Mouse (Mus musculus) thymus, postnatal 0 days (tissue): ENCODE measurements at regions not wholly inside any gene's neighbourhood (a gene's known extent, or its start where the extent isn't known, plus 50 kb on each side); places are given as distances from the start of the nearest gene placed in this dataset.
A peak's percentile ranks its signal among the peaks of the same experiment; 100 is the strongest.

Experiments
- DNase-seq: peaks from one replicate; pipeline ENCODE4 v3.0.0-alpha.2; 2015; ENCODE audit warnings: low spot score

DNA sequence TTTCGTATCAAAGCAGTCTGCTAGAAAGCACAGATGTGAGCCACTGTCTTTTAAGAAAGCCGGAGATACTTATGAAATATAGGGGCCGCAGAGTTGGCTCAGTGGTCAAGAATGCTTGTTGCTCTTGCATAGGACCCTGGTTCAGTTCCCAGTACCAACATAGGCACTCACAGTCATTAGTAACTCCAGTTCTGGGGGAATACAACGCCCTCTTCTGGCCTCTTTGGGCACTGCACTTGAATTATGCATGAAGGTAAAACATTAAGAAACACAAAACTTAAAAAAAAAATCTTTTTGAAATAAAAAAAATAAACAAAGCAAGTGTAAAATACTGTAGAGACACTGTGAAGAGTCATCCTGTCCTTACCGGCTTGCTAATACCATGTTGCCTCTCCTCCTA, 94.7 kb upstream of the Irf2bp2 start:
- DNase-seq = no peak

DNA sequence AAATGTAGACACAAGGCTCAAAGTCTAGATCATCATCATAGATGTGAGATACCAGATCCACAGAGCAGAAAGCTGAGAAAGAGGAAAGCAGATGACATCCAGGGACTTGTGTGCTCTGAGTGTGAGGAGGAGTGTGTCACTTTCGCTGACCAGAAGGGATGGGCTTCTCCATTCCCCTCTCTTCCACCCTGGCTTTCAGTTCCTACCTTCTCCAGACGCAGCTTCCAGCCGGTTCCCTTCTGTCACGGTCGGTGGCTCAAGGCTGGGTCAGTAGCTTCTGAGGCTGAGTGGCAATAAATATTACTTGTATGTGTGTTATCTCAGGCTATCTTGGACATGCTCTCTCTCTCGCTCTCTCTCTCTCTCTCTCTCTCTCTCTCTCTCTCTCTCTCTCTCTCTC, 94.2 kb upstream of the Irf2bp2 start:
- no peak for DNase-seq

DNA sequence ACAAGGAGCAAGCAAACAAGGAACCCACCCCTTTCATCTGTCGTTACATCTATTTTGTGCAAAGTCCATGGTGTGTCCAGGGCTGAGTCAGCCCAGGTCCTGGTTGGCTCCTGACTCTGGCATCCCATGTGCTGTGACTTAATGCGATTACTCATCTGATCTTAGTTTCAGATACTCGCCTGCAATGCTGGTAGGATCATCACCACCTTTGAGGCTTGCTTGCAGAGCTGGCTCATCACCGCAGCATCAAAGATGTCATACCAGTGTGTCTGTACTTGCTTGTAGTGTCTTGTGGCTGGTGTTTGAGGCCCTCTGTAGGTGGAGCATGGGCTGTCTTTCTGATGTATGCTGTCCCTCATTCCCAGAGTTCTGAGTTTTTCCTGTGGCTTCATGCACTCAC, 93.0 kb upstream of the Irf2bp2 start:
- peak; percentile 75 for DNase-seq

DNA sequence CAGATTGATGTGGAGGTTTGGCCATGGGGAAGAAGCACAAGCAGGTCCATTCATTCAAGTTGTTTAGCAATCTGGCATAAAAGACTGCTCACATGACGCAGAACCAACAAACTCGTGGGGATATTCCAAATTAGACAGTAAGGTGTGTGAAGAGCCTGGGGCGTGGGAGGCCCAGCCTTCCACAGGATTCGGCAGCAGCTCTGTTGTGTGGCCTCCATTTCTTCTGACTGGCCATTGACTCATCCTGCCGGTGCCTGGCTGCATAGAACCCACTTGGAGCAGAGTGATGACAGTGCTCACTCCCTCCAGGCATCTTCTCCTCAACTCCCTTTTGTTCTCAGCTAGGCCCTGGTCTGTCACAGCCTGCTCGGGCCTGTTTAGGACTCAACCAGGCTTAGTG, 91.6 kb upstream of the Irf2bp2 start:
- no peak for DNase-seq

DNA sequence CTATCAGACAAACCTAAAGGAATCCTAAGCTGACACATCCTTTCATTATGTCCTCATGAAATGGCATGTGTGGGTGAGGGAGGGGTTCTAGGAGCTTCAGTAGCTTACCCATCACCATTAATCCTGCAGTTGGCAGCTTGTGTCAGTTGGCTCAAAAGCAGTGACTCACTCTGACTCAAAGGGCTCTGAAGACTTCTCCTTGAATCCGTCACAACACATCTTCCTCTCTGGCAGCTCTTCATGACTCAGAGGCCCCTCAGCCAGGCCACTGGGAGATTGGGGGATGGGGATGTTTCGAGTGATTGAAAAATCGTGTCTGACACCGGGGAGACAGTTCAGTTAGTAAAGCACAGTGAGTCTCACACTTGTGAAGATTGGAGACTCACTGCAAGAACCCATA, 90.2 kb upstream of the Irf2bp2 start:
- no peak for DNase-seq

DNA sequence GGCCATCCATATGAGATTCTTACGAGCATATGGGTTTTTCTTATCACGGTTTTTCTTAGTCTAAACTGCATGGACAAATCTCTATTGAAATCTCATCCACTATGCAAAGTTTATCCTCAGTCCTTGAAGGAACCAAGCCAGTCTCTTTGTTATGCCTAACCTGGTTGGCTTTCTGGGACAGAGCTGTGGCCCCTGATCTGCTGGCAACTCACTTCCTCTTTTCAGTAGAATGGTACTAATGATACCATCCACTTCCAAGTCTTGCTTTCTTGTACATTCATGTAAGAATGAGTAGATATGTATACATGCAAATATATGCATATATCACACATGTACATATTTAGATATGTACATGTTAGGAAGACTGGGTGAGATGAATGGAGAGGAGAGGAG, 89.8 kb upstream of the Irf2bp2 start:
- DNase-seq = no peak

DNA sequence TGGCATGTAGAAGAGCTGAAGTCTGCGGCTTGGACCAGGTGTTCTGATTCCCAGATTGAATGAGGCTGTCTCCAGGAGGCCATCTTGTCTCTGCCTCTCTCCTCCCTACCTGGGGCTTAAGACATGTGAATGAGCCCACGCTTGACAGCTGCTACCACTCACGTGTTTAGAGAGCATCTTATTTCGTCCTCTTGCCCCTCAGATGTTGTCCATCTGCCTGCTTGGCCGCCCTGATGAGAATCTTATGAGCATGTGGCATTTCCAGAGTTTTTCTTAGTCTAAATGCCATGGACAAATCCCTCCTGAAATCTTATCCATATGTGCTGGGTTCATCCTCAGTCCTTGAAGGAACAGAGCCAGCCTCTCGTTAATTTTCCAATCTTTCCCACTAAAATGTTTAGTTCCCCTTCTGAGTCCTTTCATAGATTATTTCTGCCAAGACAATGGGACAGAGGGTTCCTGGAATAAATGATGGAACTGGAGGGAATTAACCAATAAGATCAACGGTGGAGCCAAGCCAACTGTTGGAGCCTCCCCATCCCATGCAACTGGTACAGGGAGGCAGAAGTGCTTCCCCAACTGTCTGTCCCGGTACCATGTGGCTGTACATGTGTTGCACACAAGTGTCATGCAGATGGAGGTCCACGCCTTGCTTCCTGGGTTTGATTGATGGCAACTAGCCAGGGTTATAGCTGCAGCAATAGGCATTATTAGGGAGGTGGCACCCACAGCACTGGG, 89.2 kb upstream of the Irf2bp2 start:
- no peak for DNase-seq

DNA sequence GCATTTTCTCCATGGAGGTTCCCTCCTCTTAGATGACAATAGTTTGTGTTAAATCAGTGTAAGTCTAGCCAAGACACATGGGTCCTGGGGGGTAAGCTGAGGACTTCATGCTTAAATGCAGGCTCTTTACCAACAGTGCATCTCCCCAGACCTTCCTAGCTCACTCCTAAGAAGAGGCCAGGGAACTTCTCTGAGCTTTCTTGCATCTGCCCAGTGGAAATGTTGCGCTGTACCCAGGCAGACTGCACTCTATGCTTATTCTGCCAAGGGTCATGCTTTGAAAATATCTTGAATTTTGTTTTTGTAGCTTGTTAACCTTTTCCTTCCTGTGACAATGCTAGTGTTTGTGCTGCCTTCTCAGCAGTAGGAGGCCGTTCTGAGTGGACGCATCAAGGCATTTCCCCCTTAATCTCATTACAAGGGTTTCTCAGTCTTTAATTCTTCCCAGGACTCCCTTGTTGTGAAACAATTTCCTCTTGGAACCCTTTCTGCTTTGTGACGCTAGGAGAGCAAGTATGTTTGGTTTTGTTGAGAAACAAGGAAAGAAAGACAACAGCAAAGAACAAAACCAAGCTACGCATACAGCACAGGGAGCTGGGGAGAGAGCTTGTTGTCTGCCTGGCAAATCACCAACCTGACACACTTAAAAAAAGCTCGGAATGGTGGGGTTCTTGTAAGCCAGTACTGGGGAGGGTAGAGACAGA, 88.3 kb upstream of the Irf2bp2 start:
- no peak for DNase-seq

DNA sequence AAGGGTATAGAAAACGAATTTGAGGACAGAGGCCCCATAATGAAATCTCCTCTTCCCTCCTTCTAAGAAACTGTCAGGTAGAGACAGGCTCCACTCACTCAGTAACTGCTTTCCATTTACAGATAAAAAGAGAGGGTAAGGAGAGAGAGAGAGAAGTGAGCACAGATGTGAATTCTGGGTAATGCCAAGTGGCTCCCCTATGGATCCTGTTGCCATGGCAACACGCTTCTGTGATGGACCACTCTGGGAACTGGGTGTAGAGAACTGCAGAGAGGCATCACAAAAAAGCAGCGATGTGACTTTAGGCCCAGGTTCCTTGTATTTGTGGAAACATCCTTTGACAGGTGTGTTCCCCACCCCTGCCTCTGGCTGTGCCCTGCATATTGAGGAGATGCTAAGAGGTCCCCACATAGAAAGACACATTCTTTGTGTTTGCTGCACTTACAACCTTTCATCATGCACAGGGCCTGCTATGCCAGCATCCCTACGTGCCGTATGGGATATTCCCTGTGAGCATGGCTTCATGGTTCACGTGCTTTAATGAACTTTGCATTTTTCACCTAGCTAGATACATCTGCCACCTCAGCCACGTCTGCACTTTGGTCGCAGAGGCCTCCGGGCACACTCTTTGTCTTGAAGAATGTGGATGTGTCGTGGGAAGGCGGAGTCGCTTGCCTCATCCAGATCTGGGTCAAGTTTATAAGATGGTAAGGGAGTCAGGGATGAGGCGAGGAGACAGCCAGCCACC, 84.4 kb upstream of the Irf2bp2 start:
- no peak for DNase-seq

DNA sequence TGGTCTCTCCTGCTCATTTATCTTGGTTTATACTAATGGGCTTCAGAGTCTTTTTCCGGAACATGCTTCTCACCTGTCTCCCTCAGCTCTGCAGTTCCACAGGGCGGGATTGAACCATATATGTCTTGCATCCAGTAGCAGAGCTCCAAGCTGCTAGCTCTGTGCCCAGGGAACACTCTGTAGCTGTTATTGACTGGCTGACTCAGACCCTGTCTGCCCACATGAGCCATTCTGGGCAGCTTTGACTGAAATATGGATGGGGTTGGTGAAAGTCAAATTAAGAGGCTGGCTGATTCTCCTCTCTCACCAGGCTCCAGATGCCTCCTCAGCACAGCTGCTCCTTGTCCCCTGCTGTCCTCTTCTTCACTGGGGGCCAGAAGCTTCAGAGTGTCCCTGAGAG, 81.4 kb upstream of the Irf2bp2 start:
- DNase-seq = no peak

DNA sequence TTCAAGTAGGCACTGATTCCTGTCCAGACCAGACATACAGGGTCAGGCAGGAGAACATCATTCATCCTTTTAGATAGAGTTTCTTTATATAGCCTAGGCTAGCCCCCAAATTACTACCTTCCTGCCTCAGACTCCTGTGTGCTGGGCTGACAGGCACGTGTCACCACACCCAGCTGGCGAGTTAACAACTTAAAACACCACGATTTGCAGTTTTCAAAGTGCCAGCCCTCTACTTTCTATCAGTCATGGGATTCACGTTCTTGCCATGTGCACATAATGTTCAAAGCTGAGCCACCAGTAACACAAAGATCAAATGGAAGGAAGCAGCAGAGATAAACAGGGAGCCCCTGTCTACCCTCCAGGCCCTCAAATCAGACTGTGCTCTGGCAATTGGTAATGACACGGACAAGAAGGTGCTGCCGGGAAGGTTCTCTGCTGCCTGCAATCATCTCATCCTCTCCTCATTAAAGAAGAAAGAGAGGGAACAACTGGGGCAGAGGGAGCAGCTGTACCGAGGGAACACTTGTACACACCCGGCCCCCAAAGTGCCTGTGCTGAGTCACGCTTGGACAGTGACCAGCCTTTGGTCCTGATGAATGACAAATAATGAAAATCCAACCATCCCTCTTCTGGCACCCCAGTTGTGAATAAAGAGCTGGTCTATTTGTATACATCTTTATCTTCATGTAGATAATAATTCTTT, 79.4 kb upstream of the Irf2bp2 start:
- DNase-seq = peak; percentile 40

DNA sequence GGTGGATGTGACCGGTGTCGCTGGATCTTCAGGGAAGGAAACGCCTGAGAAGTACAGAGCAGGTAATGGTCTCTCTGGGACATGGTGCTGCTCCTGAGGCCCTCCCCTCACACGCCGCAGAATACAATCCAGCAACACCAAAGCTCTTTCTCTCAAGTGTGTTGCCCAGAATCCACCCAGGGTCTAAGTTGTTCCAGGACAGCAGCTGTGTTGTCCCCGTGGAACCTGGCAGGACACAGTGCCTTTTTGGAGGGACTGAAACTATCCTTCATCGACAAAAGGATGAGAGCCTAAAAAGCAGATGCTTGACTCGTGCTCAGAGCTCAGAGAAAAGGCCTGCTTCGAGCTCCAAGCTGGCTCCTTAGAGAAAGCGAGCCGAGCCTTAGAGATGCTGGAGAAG, 77.8 kb upstream of the Irf2bp2 start:
- DNase-seq = no peak

DNA sequence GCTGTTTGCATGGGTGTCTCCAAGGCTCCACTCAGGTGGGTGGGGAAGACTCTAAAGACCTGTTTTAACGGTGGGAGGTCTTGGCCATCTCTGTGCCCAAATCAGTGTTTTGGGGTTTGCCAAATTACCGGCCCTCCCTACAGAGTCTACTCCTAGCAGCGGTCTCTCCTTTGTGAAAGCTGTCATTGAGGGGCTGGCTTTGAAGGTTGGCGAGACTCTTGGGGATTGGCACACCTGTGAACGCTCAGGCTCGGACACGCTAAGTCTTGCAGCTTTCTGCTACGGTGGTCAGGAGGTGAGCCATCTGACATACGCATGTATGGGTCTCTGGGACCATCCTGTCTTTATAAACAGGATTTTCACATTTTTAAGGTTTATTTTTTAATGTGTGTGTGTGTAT, 76.1 kb upstream of the Irf2bp2 start:
- DNase-seq = no peak

DNA sequence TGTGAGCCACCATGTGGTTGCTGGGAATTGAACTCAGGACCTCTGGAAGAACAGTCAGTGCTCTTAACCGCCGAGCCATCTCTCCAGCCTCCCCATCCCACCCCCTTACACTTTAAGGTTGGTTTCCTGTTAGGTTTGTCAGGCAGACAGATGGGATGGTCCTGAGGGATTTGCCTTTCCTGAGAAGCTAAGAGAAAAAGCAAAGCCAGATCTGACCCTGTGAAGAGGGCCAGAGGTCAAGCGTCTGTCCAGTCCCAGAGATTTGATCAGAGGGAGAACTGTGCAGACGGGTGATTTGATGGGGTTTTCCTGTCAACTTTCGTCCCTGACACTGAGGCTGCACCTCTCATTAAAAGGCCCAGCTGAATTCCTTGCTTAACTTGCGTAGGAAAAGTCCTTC, 75.4 kb upstream of the Irf2bp2 start:
- no peak for DNase-seq

DNA sequence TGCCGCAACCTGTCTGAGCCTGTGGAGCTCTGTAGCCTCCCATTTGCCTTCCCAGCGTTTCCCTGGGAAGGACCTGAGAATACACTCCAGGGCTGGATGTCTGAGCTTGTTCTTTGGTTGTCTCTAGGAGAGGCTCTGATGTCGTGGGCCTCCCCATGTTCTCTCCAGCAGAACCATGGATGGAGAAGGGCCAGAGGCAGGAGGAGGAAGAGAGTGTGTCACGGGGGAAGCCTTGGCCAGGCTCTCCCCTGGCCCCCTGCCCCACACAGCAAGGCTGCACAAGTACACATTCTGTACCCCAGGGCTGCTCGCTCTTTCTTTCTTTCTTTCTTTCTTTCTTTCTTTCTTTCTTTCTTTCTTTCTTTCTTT, 74.9 kb upstream of the Irf2bp2 start:
- no peak for DNase-seq

DNA sequence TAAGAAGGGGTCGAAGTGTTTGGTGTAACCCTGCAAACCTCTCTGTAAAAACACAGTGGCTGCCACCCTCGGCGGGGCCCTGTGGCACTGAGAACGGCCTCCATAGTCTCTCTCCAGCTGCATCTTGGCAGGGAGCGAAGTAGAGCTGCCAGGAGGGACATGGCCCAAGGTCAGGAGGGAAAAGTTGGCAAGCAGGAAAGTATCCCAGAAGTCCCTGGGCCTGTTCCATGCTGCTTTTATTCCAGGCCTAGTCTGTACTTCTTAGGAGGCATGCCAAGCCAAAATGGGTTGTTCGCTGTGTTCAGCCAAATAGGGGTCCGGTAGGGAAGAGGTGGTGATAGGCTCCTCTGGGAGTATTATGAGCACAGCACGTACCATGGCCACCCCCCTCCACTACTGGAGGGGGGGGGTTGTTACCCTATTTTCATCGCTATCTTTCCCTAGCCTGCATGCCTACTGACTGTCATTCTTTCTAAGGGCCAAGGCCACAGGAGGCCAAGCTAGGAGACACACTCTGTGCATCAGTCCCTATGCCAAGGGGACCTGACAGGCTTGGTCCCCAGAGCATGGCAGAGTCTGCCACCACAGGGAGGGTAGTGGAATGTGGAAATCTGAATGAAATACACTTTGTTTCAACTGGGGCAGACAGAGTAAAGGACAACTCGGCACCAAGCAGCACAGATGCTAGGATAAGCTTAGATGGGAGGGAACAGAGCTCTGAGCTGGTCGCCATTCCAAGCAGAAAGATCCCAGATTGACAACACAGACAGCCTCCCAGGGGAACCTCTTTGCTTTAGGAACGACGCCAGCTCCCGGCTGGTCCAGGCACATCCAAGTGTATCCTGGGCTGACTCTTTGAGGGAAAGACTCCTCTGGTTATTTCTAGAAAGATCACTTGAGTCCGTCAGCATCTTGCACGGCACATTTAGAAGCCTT, 74.2 kb upstream of the Irf2bp2 start:
- no peak for DNase-seq

DNA sequence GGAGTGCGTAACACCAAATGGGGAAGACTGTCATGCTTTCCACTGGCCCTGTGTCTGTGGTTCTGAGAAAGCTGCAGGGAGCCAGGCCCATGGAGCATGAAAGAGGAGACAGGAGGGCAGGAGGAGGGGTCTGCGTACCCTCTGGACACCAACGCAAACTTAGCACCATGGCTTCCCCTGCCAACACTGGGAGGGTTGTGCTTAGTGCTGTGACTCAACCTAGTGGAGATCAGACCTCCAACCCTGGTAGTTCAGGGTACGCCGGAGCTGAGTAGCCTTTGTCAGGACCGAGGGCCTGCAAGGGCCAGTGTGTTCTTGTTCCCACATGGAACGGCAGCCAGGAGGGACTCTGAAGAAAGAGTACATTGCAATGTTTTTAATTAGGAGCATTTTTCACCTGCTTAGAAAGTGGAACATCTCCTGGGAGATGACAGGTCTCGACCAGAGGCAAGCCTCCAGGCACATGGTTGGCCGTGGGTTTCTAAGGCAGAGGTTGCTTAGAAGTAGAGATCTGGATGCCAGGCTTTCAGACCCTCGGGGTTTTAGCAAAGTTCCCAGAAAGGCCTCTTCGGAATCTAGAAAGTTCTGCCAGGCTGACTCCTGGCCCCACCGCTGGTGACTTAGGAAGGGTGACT, 73.4 kb upstream of the Irf2bp2 start:
- DNase-seq = no peak

DNA sequence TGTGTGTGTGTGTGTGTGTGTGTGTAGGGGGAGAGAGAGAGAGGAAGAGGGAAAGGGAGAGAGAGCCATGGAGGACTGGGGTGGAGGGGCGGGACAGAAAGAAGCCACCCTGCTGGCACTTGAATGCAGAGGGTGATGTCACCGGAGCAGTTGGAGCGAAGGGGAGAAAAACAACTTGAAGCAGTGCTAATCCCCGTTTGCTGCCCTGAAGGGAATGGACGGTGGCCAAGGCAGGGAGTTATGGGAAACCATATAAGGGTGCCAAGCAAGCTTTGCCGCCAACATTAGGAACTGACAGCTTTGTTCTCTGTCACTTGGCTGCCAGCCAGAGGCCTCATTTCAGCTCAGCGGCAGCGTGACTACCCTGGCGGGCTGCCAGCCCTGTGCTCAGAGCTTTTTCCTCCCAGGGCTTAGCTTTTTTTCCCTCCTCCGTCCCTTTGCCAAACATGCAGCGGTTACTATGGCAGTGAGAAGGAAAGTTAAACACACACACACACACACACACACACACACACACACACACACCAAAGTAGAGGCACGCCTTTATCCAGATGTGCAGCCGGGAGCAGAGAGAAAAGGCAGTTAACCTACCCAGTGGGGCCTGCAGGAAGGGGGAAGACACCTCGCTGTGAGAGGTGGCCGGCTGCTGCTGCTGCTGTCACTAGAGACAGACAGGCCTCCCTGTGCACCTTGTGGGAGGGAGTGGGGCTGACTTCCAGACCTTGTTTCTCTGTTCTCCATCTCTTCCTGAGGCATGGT, 72.7 kb upstream of the Irf2bp2 start:
- peak; percentile 89 for DNase-seq

DNA sequence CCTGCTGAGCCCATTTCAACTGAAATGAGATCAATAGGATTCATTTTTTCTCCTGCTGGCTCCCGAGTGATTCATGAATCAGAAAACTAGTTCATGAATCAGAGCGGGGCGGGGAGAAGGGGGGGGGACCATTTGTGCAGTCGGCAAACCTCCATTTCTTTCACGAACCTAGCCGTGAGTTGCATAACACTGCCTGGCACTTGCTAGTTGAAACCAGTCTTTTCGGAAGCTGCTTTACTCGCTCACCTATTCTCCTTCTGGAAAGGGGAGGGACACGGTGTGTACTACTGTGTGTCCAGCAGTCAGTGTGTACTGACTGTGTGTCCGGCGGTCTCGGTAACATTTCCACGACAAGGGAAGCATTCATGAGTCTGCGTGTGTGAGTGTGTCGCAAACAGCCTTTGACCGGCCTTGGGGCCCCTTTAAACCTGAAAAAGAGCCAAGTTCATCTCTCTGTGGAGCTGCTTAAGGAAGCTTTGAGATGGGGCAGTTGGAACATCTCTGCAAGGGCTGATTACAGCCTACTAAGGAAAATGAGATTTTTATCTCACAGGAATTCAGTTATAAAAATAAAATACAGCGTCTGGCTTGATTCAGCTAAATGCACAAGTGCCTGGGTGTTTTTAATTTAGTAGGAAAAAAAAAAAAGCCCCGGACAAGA, 71.9 kb upstream of the Irf2bp2 start:
- DNase-seq = peak; percentile 34
